Mouse (Mus musculus): Measurements from ENCODE around the gene Ccdc181.

- TF ChIP-seq CTCF (IDR thresholded peaks at IDR 0.05; ENCODE audit: extremely low read depth, insufficient read depth, insufficient read length, insufficient replicate concordance) (no peak), POLR2A (IDR thresholded peaks at IDR 0.05; ENCODE audit: low read depth, low read length) (no peak)
These were observed 18.7 kb downstream of the Ccdc181 start for GRCm38 (mm10) chr1:164294071-164294470.
